Mouse (Mus musculus) CH12.LX (cell line): Measurements from ENCODE around the gene Egfl7.

Experiments used
- CTCF ChIP-seq, 2 experiments: IDR thresholded peaks in 1 of 2; conservative IDR thresholded peaks in 1 of 2; 2 replicates each; pipeline ENCODE4 v1.5.1; 2011 to 2012; ENCODE audit warnings: low read depth in 2 of 2, low read length in 2 of 2, improper control_type of control experiment in 1 of 2, inconsistent platforms in 1 of 2, mild to moderate bottlenecking in 1 of 2, moderate library complexity in 1 of 2
- POLR2A ChIP-seq: IDR thresholded peaks from 2 replicates; pipeline ENCODE4 v1.6.1; 2011; ENCODE audit warnings: low read depth, mild to moderate bottlenecking, improper control_type of control experiment, low read length

GRCm38 (mm10) chr2:26635489-26636324 is 55.9 kb downstream of the Egfl7 start:
- no peak for TF ChIP-seq CTCF (conservative IDR thresholded peaks at IDR 0.05 in 1 of 2, IDR thresholded peaks at IDR 0.05 in 1 of 2; ENCODE audit: low read depth in 2 of 2, low read length in 2 of 2)
- TF ChIP-seq POLR2A: no peak; the same call in none of the 2 replicates
